In genomic region chr5:36935486-36936473, GRCm38 (mm10) we compare ENCODE assay signal across 8 mouse cellular contexts. TPM values are rescaled to one million over a fixed set of nuclear protein-coding genes. Genes with fewer than 3 reads are reported as not detected.
DNase-seq lines count a peak whose midpoint lies in the region; ATAC-seq and TF ChIP-seq lines count a peak whose summit lies in the region.
"Had no signal": no experiment of that assay in that cellular context is flagged by ENCODE, and none has a peak within 500 bp of the region (broad histone marks: within the 10 kb centered on the region; RNA-seq: fewer than 3 reads in every experiment).

No protein-coding gene starts in this region.

- H3K4me3 ChIP-seq in lung, embryonic 14.5 days (ENCODE audit: low read depth, low read length), result no peak overlapping the region
- no peak overlapping the region for H3K4me3 ChIP-seq in embryonic facial prominence, embryonic 10.5 days
- no peak overlapping the region for H3K4me3 ChIP-seq in hindbrain, embryonic 14.5 days (replicated peaks; ENCODE audit: low read length)
- H3K4me3 ChIP-seq: megakaryocyte, embryonic 14.5 days had no signal

- H3K36me3 ChIP-seq in lung, embryonic 14.5 days (ENCODE audit: insufficient read depth), result no peaks in the 10 kb centered on the region
- no peaks in the 10 kb centered on the region for H3K36me3 ChIP-seq in embryonic facial prominence, embryonic 10.5 days (replicated peaks)
- H3K36me3 ChIP-seq in hindbrain, embryonic 14.5 days (replicated peaks; ENCODE audit: control insufficient read depth, insufficient read depth), result no peaks in the 10 kb centered on the region

- no peak overlapping the region for H3K27ac ChIP-seq in lung, embryonic 14.5 days (ENCODE audit: low read depth)
- 0 out of 2 replicates have a peak overlapping the region, but pooled peaks have one; percentile 19 for H3K27ac ChIP-seq in embryonic facial prominence, embryonic 10.5 days (replicated peaks)
- H3K27ac ChIP-seq in hindbrain, embryonic 14.5 days, result peak overlapping the region; percentile 65

- H3K4me2 ChIP-seq in lung, embryonic 14.5 days, result no peak overlapping the region
- H3K4me2 ChIP-seq in hindbrain, embryonic 14.5 days (replicated peaks), result no peak overlapping the region

- peak; percentile 61 for DNase-seq in lung, embryonic 14.5 days
- DNase-seq in lung, postnatal 25 days (ENCODE audit: low spot score), result no peak
- DNase-seq in embryonic facial prominence, embryonic 10.5 days (ENCODE audit: low spot score), result peak; percentile 25
- DNase-seq in hindbrain, embryonic 14.5 days (ENCODE audit: low spot score), result peak; percentile 70
- peak; percentile 50 to 65 for DNase-seq in right cerebral cortex, postnatal 36 days (ENCODE audit: low spot score in 2 of 2)
- DNase-seq in urinary bladder, postnatal 36 days (ENCODE audit: low spot score in 2 of 2), result no peak
- DNase-seq in kidney, postnatal 10 days, result no peak

- H3K27me3 ChIP-seq in lung, embryonic 14.5 days (ENCODE audit: insufficient read depth, low read length), result no peaks in the 10 kb centered on the region
- H3K27me3 ChIP-seq in embryonic facial prominence, embryonic 10.5 days (replicated peaks; ENCODE audit: low read depth, poor library complexity, severe bottlenecking), result no peaks in the 10 kb centered on the region
- no peaks in the 10 kb centered on the region for H3K27me3 ChIP-seq in hindbrain, embryonic 14.5 days (ENCODE audit: control insufficient read depth, insufficient read depth, low read length)

- ATAC-seq in lung, embryonic 14.5 days (ENCODE audit: insufficient read depth), result no peak
- ATAC-seq in hindbrain, embryonic 14.5 days (ENCODE audit: low FRiP score), result peak; percentile 91

- no peak overlapping the region for H3K9ac ChIP-seq in lung, embryonic 14.5 days
- peak overlapping the region; percentile 11; the same call in 1 of the 2 replicates for H3K9ac ChIP-seq in hindbrain, embryonic 14.5 days

- TF ChIP-seq CTCF in lung, embryonic 14.5 days (IDR thresholded peaks at IDR 0.05; ENCODE audit: low read depth), result no peak

- H3K4me1 ChIP-seq in lung, embryonic 14.5 days (ENCODE audit: insufficient read depth), result no peaks in the 10 kb centered on the region
- H3K4me1 ChIP-seq in embryonic facial prominence, embryonic 10.5 days, result peaks cover 29% of the 10 kb centered on the region
- peaks cover 15% of the 10 kb centered on the region for H3K4me1 ChIP-seq in hindbrain, embryonic 14.5 days (replicated peaks; ENCODE audit: control insufficient read depth, insufficient read depth, low read length)

- WGBS in lung, embryonic 14.5 days, result 64% methylated on average over 17 of the region's 17 CpGs
- WGBS in embryonic facial prominence, embryonic 10.5 days, result 66% methylated on average over 17 of the region's 17 CpGs
- WGBS in hindbrain, embryonic 14.5 days, result 47% methylated on average over 17 of the region's 17 CpGs

- no peaks in the 10 kb centered on the region for H3K9me3 ChIP-seq in lung, embryonic 14.5 days (ENCODE audit: low read depth, low read length)
- H3K9me3 ChIP-seq in embryonic facial prominence, embryonic 10.5 days, result no peaks in the 10 kb centered on the region
- no peaks in the 10 kb centered on the region for H3K9me3 ChIP-seq in hindbrain, embryonic 14.5 days (ENCODE audit: control insufficient read depth, low read length)

RNA-seq across cellular contexts. Expression of gene Wfs1, which starts 53.2 kb away (rescaled TPM):
- 9.9 and 10.3 TPM in 2 replicates for polyA plus RNA-seq in lung, embryonic 14.5 days (2014; fragmentation: Nextera tagmentation; extraction: Ambion mirVana)
- polyA plus RNA-seq in embryonic facial prominence, embryonic 10.5 days (2016; fragmentation: Nextera tagmentation; extraction: Ambion mirVana), result 7.3 and 10.0 TPM in 2 replicates
- polyA plus RNA-seq in hindbrain, embryonic 14.5 days (2014; fragmentation: Nextera tagmentation; extraction: Ambion mirVana), result 6.8 and 8.4 TPM in 2 replicates

Comparison
In these comparisons a context has a peak if more than half of its experiments do, and no peak if none do; other contexts are left out.
1. DNase-seq: peak in lung, embryonic 14.5 days (single experiment), embryonic facial prominence, embryonic 10.5 days (single experiment), hindbrain, embryonic 14.5 days (single experiment) and right cerebral cortex, postnatal 36 days (2 of 2); none in lung, postnatal 25 days (single experiment), urinary bladder, postnatal 36 days (0 of 2) and kidney, postnatal 10 days (single experiment).